Mouse (Mus musculus): ENCODE results near the gene Tpp2.

Tpp2 gene

GRCm38 (mm10) chr1:43933488-43934415 is at the start of gene Tpp2:
Gene Tpp2 (plus strand): TSS chr1:43933647.
- DNase-seq = peak; percentile 97

- peak; percentile 75 for DNase-seq
These were observed 45.1 kb upstream of the Tpp2 start for GRCm38 (mm10) chr1:43888358-43888757.

GRCm38 (mm10) chr1:43895742-43896141 is 37.7 kb upstream of the Tpp2 start:
- no peak for DNase-seq

- DNase-seq = no peak
These were observed 36.3 kb upstream of the Tpp2 start for GRCm38 (mm10) chr1:43897131-43897530.

GRCm38 (mm10) chr1:43897987-43898386 is 35.5 kb upstream of the Tpp2 start:
- DNase-seq = no peak

GRCm38 (mm10) chr1:43898991-43899714 is 34.3 kb upstream of the Tpp2 start:
- DNase-seq = peak; percentile 83

GRCm38 (mm10) chr1:43902417-43902816 is 31.0 kb upstream of the Tpp2 start:
- no peak for DNase-seq

- DNase-seq = no peak
These were observed 30.6 kb upstream of the Tpp2 start for GRCm38 (mm10) chr1:43902855-43903254.

- DNase-seq = no peak
These were observed 18.0 kb upstream of the Tpp2 start for GRCm38 (mm10) chr1:43915428-43915827.

- no peak for DNase-seq
These were observed 16.6 kb upstream of the Tpp2 start for GRCm38 (mm10) chr1:43916854-43917253.

GRCm38 (mm10) chr1:43934416-43934810 is 966 bp downstream of the Tpp2 start:
- no peak for DNase-seq

- DNase-seq = no peak
These were observed 5.9 kb downstream of the Tpp2 start for GRCm38 (mm10) chr1:43939310-43939709.

GRCm38 (mm10) chr1:43941476-43942217 is 8.2 kb downstream of the Tpp2 start:
- DNase-seq = no peak

GRCm38 (mm10) chr1:43942814-43943213 is 9.4 kb downstream of the Tpp2 start:
- DNase-seq = no peak

- DNase-seq = no peak
These were observed 20.2 kb downstream of the Tpp2 start for GRCm38 (mm10) chr1:43953679-43954078.

GRCm38 (mm10) chr1:43964381-43964780 is 30.9 kb downstream of the Tpp2 start:
- no peak for DNase-seq

GRCm38 (mm10) chr1:43966756-43967155 is 33.3 kb downstream of the Tpp2 start:
- no peak for DNase-seq

- no peak for DNase-seq
These were observed 35.9 kb downstream of the Tpp2 start for GRCm38 (mm10) chr1:43969361-43969760.

- no peak for DNase-seq
These were observed 37.6 kb downstream of the Tpp2 start for GRCm38 (mm10) chr1:43971089-43971488.

- no peak for DNase-seq
These were observed 63.6 kb downstream of the Tpp2 start for GRCm38 (mm10) chr1:43996914-43997589.

- no peak for DNase-seq
These were observed 71.1 kb downstream of the Tpp2 start for GRCm38 (mm10) chr1:44004513-44004912.

- no peak for DNase-seq
These were observed 82.1 kb downstream of the Tpp2 start for GRCm38 (mm10) chr1:44015556-44015955.

- DNase-seq = no peak
These were observed 86.5 kb downstream of the Tpp2 start, which contains the start of gene Mettl21c for GRCm38 (mm10) chr1:44019934-44020333. Gene Mettl21c (minus strand): TSS chr1:44020034.

Measured in cerebellum, adult 9-10 months (tissue).